Mouse (Mus musculus) hindbrain, embryonic 15.5 days (tissue): ENCODE results near the gene Ppp2r3c. TPM values are rescaled to one million over a fixed set of nuclear protein-coding genes. Genes with fewer than 3 reads are reported as not detected.
"Not testable (repeated sequence)": the region's sequence is repeated elsewhere in the genome, so short reads cannot be mapped to it uniquely, and the experiment has no call there.

Experiments
- ATAC-seq: fragments of 200-750 bp; cut with Nextera tagmentation; 2 replicates; pipeline ENCODE4 v1.8.0; 2017; ENCODE audit warnings: low read depth, moderate number of reproducible peaks, moderate TSS enrichment; ENCODE audit not compliant: low FRiP score
- H3K27ac ChIP-seq: fragments of 300-500 bp; sonication (generic); replicated peaks from 2 replicates; pipeline ENCODE4 v1.5.1; 2015; ENCODE audit warnings: mild to moderate bottlenecking, inconsistent platforms
- H3K27me3 ChIP-seq: fragments of 300-500 bp; sonication (generic); 2 replicates; pipeline ENCODE4 v1.6.1; 2015; ENCODE audit warnings: control low read depth, inconsistent platforms
- H3K36me3 ChIP-seq: fragments of 300-500 bp; sonication (generic); 2 replicates; pipeline ENCODE4 v1.6.1; 2015; ENCODE audit warnings: control low read depth, inconsistent platforms
- H3K4me1 ChIP-seq: fragments of 300-500 bp; sonication (generic); replicated peaks from 2 replicates; pipeline ENCODE4 v1.6.1; 2015; ENCODE audit warnings: control low read depth, inconsistent platforms
- H3K4me2 ChIP-seq: fragments of 300-500 bp; sonication (generic); 2 replicates; pipeline ENCODE4 v1.6.1; 2015; ENCODE audit warnings: moderate library complexity, mild to moderate bottlenecking, inconsistent platforms
- H3K4me3 ChIP-seq: fragments of 300-500 bp; sonication (generic); 2 replicates; pipeline ENCODE4 v1.5.1; 2015; ENCODE audit warnings: mild to moderate bottlenecking, inconsistent platforms
- H3K9ac ChIP-seq: fragments of 300-500 bp; sonication (generic); 2 replicates; pipeline ENCODE4 v1.6.1; 2015; ENCODE audit warnings: inconsistent platforms
- H3K9me3 ChIP-seq: fragments of 300-500 bp; sonication (generic); 2 replicates; pipeline ENCODE4 v1.6.1; 2016; ENCODE audit warnings: control low read depth, inconsistent platforms
- WGBS: fragments of 180-500 bp; shearing (Covaris S2); methylation state at CpG from one replicate; pipeline ENCODE4 v1.1.7; 2015; 5-methylcytosine and 5-hydroxymethylcytosine counted together
- polyA plus RNA-seq: library from polyadenylated mRNA; unstranded; fragments of >200 nt; fragmentation: Nextera tagmentation; extraction: Ambion mirVana; gene quantifications from 2 replicates; pipeline ENCODE4 v1.2.1, GENCODE M21; 2015

Gene Ppp2r3c
- polyA plus RNA-seq, 1 experiment from 2014 or later = 20.6 TPM

DNA sequence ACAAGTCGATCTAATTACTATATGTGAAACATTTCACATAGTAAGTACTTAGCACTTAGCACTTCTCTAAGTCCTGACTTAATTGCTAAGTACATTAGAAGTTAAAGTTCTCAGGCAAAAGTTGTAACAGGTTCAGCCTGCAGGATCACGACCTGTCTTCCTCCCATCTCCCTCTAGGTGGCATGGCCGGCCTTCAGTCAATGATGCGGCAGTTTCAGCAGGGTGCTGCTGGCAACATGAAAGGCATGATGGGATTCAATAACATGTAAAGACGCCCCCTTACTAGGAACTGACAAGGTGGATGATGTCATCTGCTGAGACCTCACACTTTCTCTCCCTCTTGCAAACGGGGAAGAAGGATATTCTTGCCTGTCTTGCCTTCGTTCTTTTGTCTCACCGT lies 40.8 kb downstream of the Ppp2r3c start:
- not testable (repeated sequence) for H3K9ac ChIP-seq, H3K9me3 ChIP-seq, H3K27me3 ChIP-seq, ATAC-seq, H3K4me2 ChIP-seq, H3K4me3 ChIP-seq, H3K4me1 ChIP-seq, H3K27ac ChIP-seq
- H3K36me3 ChIP-seq = peaks cover 15% of the 10 kb centered on the region
- WGBS = no CpG with 5 or more reads among the region's 8 CpGs

DNA sequence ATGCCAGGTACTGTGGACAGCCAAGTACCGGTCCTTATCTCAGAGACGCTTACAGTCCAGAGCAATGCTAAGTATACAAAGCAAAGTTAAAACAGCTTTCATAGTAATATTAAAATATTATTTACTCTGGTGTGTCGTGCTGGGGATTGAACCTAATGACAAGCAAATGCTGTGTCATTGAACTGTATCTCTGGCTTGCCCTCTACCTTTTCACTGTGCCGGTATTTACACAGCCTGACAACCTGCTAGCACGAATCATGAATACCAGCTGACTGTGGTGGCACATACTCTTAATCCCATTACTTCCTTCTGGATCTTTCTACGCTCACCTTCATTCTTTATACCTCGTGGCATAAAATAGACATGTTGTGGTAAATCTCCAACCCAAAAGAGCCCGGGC lies 60.6 kb downstream of the Ppp2r3c start:
- ATAC-seq, H3K4me2 ChIP-seq: not testable (repeated sequence)
- WGBS = no CpG with 5 or more reads among the region's 8 CpGs

GRCm38 (mm10) chr12:55230520-55230861 lies 72.3 kb downstream of the Ppp2r3c start:
- not testable (repeated sequence) for H3K4me2 ChIP-seq

More for the DNA sequence above, 60.6 kb downstream of the Ppp2r3c start:
- not testable (repeated sequence) for H3K9ac ChIP-seq, H3K4me1 ChIP-seq, H3K27ac ChIP-seq, H3K27me3 ChIP-seq, H3K9me3 ChIP-seq, H3K4me3 ChIP-seq, H3K36me3 ChIP-seq

DNA sequence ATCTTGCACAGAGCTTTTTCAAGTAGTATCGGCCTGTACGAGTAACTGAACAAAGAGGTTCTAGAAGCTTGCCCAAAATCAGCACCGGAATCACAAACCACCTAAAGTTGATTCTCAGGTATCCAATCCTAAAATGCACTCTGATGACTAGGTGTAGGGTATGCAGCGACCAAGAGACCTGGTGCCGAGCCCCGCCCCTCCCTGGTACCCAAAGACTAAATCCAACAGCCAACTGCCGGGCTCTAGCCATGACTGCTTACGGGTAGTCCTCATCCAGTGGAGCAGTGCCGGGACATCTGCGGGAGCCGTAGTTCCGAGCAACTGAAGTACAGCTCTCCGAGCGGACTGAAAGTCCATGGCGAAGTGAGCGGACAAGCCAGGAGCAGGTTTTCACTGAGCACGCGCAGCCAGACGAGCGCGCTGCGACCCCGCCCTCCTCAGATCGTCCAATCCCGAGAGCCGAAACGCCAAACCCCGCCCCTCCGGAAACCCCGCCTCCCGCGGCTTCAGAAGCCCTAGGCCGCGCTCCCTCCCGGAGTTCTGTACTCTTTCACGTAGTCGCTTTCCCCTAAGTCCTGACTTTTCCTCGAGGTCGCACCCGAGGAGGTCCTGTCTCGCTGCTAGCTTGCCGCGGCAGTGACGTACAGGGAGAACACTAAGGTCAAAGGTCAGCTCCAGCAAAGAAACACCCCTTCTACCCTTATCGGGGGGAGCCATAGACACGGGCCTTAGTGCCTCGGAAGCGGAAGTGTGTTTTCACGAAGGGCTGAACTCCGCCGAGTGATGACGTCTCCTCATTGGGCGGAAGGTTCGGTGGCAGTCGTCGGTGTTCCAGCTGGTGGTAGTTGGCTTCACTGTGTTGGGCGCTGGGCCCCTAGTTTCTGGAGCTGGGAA lies 72.9 kb downstream of the Ppp2r3c start, which contains the start of gene Srp54c:
TSS of gene Srp54c (plus strand) at position 543 of the 894 bp plus-strand sequence.
- H3K4me2 ChIP-seq, H3K9me3 ChIP-seq, H3K27ac ChIP-seq, H3K27me3 ChIP-seq, H3K36me3 ChIP-seq, H3K4me1 ChIP-seq, H3K9ac ChIP-seq: not testable (repeated sequence)
- ATAC-seq = peak; percentile 99
- no CpG with 5 or more reads among the region's 57 CpGs for WGBS
- peak within 1 kb of the TSS; percentile 39 for H3K4me3 ChIP-seq

More at GRCm38 (mm10) chr12:55230520-55230861, 72.3 kb downstream of the Ppp2r3c start:
- H3K27ac ChIP-seq, H3K4me1 ChIP-seq, H3K9me3 ChIP-seq, H3K9ac ChIP-seq, ATAC-seq, H3K27me3 ChIP-seq, H3K36me3 ChIP-seq: not testable (repeated sequence)
- WGBS = 2% methylated on average over 13 of the region's 25 CpGs
- peak overlapping the region; percentile 39 for H3K4me3 ChIP-seq

Other genes starting within 250 kb of the Ppp2r3c start
- 31.8 and 36.3 TPM in 2 replicates for gene 2700097O09Rik, start 222.9 kb downstream of the Ppp2r3c start, polyA plus RNA-seq
- gene Srp54a, start 222.7 kb downstream of the Ppp2r3c start, polyA plus RNA-seq = 172 TPM in 2 replicates
- gene Fam177a, start 178.5 kb downstream of the Ppp2r3c start, polyA plus RNA-seq = 69.0 and 71.0 TPM in 2 replicates
- gene Srp54b, start 147.9 kb downstream of the Ppp2r3c start, polyA plus RNA-seq = 57.4 and 61.3 TPM in 2 replicates
- gene 1700047I17Rik2, start 103.4 kb downstream of the Ppp2r3c start, polyA plus RNA-seq = not detected in 2 replicates
- gene Srp54c, start 72.8 kb downstream of the Ppp2r3c start, polyA plus RNA-seq = 70.6 and 74.6 TPM in 2 replicates
- 9.6 and 10.9 TPM in 2 replicates for gene 1110008L16Rik, start 3.4 kb downstream of the Ppp2r3c start, polyA plus RNA-seq
- 389 and 393 TPM in 2 replicates for gene Psma6, start 81.2 kb upstream of the Ppp2r3c start, polyA plus RNA-seq
- gene Nfkbia, start 189.6 kb upstream of the Ppp2r3c start, polyA plus RNA-seq = 61.6 and 62.6 TPM in 2 replicates